Mouse (Mus musculus): ENCODE measurements around the gene Gcnt3. TPM values are rescaled to one million over a fixed set of nuclear protein-coding genes. Genes with fewer than 3 reads are reported as not detected.

The Gcnt3 gene
- total and polyA plus RNA-seq, 2 experiments from 2014 or later, result 0.22 TPM; not detected in 1

GRCm38 (mm10) chr9:70009754-70010304 is 28.1 kb downstream of the Gcnt3 start:
- ATAC-seq (ENCODE audit: low FRiP score) (no peak), DNase-seq (ENCODE audit: low spot score) (no peak)
- Histone ChIP-seq H3K27me3 (ENCODE audit: insufficient read depth, low read length) (no peaks in the 10 kb centered on the region), H3K9ac (replicated peaks; ENCODE audit: low read length, poor library complexity, severe bottlenecking) (no peak overlapping the region), H3K4me3 (ENCODE audit: low read depth, low read length) (no peak overlapping the region), H3K9me3 (ENCODE audit: low read length) (no peaks in the 10 kb centered on the region), H3K4me2 (ENCODE audit: low read depth, low read length, poor library complexity, severe bottlenecking) (no peak overlapping the region), H3K4me1 (ENCODE audit: insufficient read depth, low read length) (peaks cover 5% of the 10 kb centered on the region), H3K27ac (ENCODE audit: low read depth, low read length) (no peak overlapping the region), H3K36me3 (ENCODE audit: insufficient read depth, low read length) (peaks cover 13% of the 10 kb centered on the region)
- TF ChIP-seq CTCF (IDR thresholded peaks at IDR 0.05), result no peak
- 90% methylated on average over 8 of the region's 8 CpGs for WGBS

- H3K9me3 ChIP-seq (ENCODE audit: low read length), result no peaks in the 10 kb centered on the region
- DNase-seq (ENCODE audit: low spot score) (no peak), ATAC-seq (ENCODE audit: low FRiP score) (no peak)
- H3K27ac ChIP-seq (ENCODE audit: low read depth, low read length), result no peak overlapping the region
- no peaks in the 10 kb centered on the region for H3K27me3 ChIP-seq (ENCODE audit: insufficient read depth, low read length)
- H3K4me2 ChIP-seq (ENCODE audit: low read depth, low read length, poor library complexity, severe bottlenecking), result no peak overlapping the region
- no peak for TF ChIP-seq CTCF (IDR thresholded peaks at IDR 0.05)
- 92% methylated on average over 14 of the region's 14 CpGs for WGBS
- H3K4me3 ChIP-seq (ENCODE audit: low read depth, low read length), result no peak overlapping the region
- H3K4me1 ChIP-seq (ENCODE audit: insufficient read depth, low read length), result no peaks in the 10 kb centered on the region
- H3K36me3 ChIP-seq (ENCODE audit: insufficient read depth, low read length), result peaks cover 25% of the 10 kb centered on the region
- no peak overlapping the region for H3K9ac ChIP-seq (replicated peaks; ENCODE audit: low read length, poor library complexity, severe bottlenecking)
Measured at GRCm38 (mm10) chr9:70007506-70008248, 30.2 kb downstream of the Gcnt3 start.

- Histone ChIP-seq H3K27ac (ENCODE audit: low read depth, low read length) (no peak overlapping the region), H3K4me2 (ENCODE audit: low read depth, low read length, poor library complexity, severe bottlenecking) (no peak overlapping the region), H3K9ac (replicated peaks; ENCODE audit: low read length, poor library complexity, severe bottlenecking) (no peak overlapping the region), H3K9me3 (ENCODE audit: low read length) (no peaks in the 10 kb centered on the region), H3K27me3 (ENCODE audit: insufficient read depth, low read length) (no peaks in the 10 kb centered on the region), H3K36me3 (ENCODE audit: insufficient read depth, low read length) (peaks cover 30% of the 10 kb centered on the region), H3K4me3 (ENCODE audit: low read depth, low read length) (no peak overlapping the region), H3K4me1 (ENCODE audit: insufficient read depth, low read length) (no peaks in the 10 kb centered on the region)
- no peak for ATAC-seq (ENCODE audit: low FRiP score)
- 92% methylated on average over 5 of the region's 5 CpGs for WGBS
- no peak for DNase-seq (ENCODE audit: low spot score)
- no peak for TF ChIP-seq CTCF (IDR thresholded peaks at IDR 0.05)
Measured at GRCm38 (mm10) chr9:70006984-70007383, 30.9 kb downstream of the Gcnt3 start.

- ATAC-seq (ENCODE audit: low FRiP score), result no peak
- no peak overlapping the region for H3K4me2 ChIP-seq (ENCODE audit: low read depth, low read length, poor library complexity, severe bottlenecking)
- TF ChIP-seq CTCF (IDR thresholded peaks at IDR 0.05), result no peak
- H3K36me3 ChIP-seq (ENCODE audit: insufficient read depth, low read length), result peaks cover 47% of the 10 kb centered on the region
- no peaks in the 10 kb centered on the region for H3K9me3 ChIP-seq (ENCODE audit: low read length)
- H3K4me1 ChIP-seq (ENCODE audit: insufficient read depth, low read length), result no peaks in the 10 kb centered on the region
- no peaks in the 10 kb centered on the region for H3K27me3 ChIP-seq (ENCODE audit: insufficient read depth, low read length)
- H3K27ac ChIP-seq (ENCODE audit: low read depth, low read length), result no peak overlapping the region
- 92% methylated on average over 10 of the region's 10 CpGs for WGBS
- DNase-seq (ENCODE audit: low spot score), result no peak
- H3K4me3 ChIP-seq (ENCODE audit: low read depth, low read length), result no peak overlapping the region
- H3K9ac ChIP-seq (replicated peaks; ENCODE audit: low read length, poor library complexity, severe bottlenecking), result no peak overlapping the region
Measured at GRCm38 (mm10) chr9:70003516-70003915, 34.4 kb downstream of the Gcnt3 start.

- TF ChIP-seq CTCF (IDR thresholded peaks at IDR 0.05), result peak; percentile 48
- H3K9ac ChIP-seq (replicated peaks; ENCODE audit: low read length, poor library complexity, severe bottlenecking), result no peak overlapping the region
- ATAC-seq (ENCODE audit: low FRiP score) (no peak), DNase-seq (ENCODE audit: low spot score) (no peak)
- H3K36me3 ChIP-seq (ENCODE audit: insufficient read depth, low read length), result peaks cover 56% of the 10 kb centered on the region
- no peak overlapping the region for H3K4me2 ChIP-seq (ENCODE audit: low read depth, low read length, poor library complexity, severe bottlenecking)
- WGBS, result 91% methylated on average over 1 of the region's 1 CpGs
- H3K4me1 ChIP-seq (ENCODE audit: insufficient read depth, low read length), result no peaks in the 10 kb centered on the region
- H3K27ac ChIP-seq (ENCODE audit: low read depth, low read length), result no peak overlapping the region
- no peaks in the 10 kb centered on the region for H3K27me3 ChIP-seq (ENCODE audit: insufficient read depth, low read length)
- no peaks in the 10 kb centered on the region for H3K9me3 ChIP-seq (ENCODE audit: low read length)
- no peak overlapping the region for H3K4me3 ChIP-seq (ENCODE audit: low read depth, low read length)
Measured at GRCm38 (mm10) chr9:69999318-69999717, 38.6 kb downstream of the Gcnt3 start.

- Histone ChIP-seq H3K27ac (ENCODE audit: low read depth, low read length) (no peak overlapping the region), H3K9me3 (ENCODE audit: low read length) (no peaks in the 10 kb centered on the region), H3K4me1 (ENCODE audit: insufficient read depth, low read length) (peaks cover 5% of the 10 kb centered on the region), H3K4me2 (ENCODE audit: low read depth, low read length, poor library complexity, severe bottlenecking) (no peak overlapping the region), H3K4me3 (ENCODE audit: low read depth, low read length) (no peak overlapping the region), H3K9ac (replicated peaks; ENCODE audit: low read length, poor library complexity, severe bottlenecking) (no peak overlapping the region), H3K27me3 (ENCODE audit: insufficient read depth, low read length) (no peaks in the 10 kb centered on the region), H3K36me3 (ENCODE audit: insufficient read depth, low read length) (peaks cover 20% of the 10 kb centered on the region)
- DNase-seq (ENCODE audit: low spot score), result no peak
- 94% methylated on average over 5 of the region's 5 CpGs for WGBS
- ATAC-seq (ENCODE audit: low FRiP score), result no peak
- no peak for TF ChIP-seq CTCF (IDR thresholded peaks at IDR 0.05)
Measured at GRCm38 (mm10) chr9:69994547-69994946, 43.3 kb downstream of the Gcnt3 start.
